In genomic region chr4:133449726-133450125, GRCm38 (mm10) we compare ENCODE assay signal across 8 mouse cellular contexts. TPM values are rescaled to one million over a fixed set of nuclear protein-coding genes. Genes with fewer than 3 reads are reported as not detected.
DNase-seq lines count a peak whose midpoint lies in the region; ATAC-seq and TF ChIP-seq lines count a peak whose summit lies in the region.

No protein-coding gene starts in this region.

- no peak overlapping the region for H3K4me3 ChIP-seq in intestine, postnatal 0 days (ENCODE audit: low read depth, low read length)

- TF ChIP-seq CTCF in intestine, postnatal 0 days (IDR thresholded peaks at IDR 0.05; ENCODE audit: low read depth) = peak; percentile 91

- peaks cover 7% of the 10 kb centered on the region; the same call in 1 of the 2 replicates for H3K4me1 ChIP-seq in intestine, postnatal 0 days (replicated peaks; ENCODE audit: control insufficient read depth, insufficient read depth, low read length)

- H3K9ac ChIP-seq in intestine, postnatal 0 days (ENCODE audit: low read depth, low read length) = no peak overlapping the region

- H3K36me3 ChIP-seq in intestine, postnatal 0 days (ENCODE audit: control insufficient read depth, insufficient read depth) = no peaks in the 10 kb centered on the region
- no peaks in the 10 kb centered on the region for H3K36me3 ChIP-seq in splenic B cell, adult 2 months (ENCODE audit: control insufficient read depth, insufficient read depth, low read length, poor library complexity, severe bottlenecking)

- 20% methylated on average over 13 of the region's 13 CpGs for whole genome bisulfite sequencing in intestine, postnatal 0 days

- ATAC-seq in intestine, postnatal 0 days = no peak
- peak; percentile 51; the same call in 1 of the 2 replicates for ATAC-seq in megakaryocyte progenitor cell, adult 5-6 weeks (replicated peaks; ENCODE audit: poor library complexity)

- H3K27ac ChIP-seq in intestine, postnatal 0 days (ENCODE audit: low read depth, low read length) = no peak overlapping the region

- no peaks in the 10 kb centered on the region for H3K9me3 ChIP-seq in intestine, postnatal 0 days (ENCODE audit: control insufficient read depth)

- H3K27me3 ChIP-seq in intestine, postnatal 0 days (replicated peaks; ENCODE audit: control insufficient read depth, insufficient read depth, low read length) = no peaks in the 10 kb centered on the region
- no peaks in the 10 kb centered on the region for H3K27me3 ChIP-seq in splenic B cell, adult 2 months (ENCODE audit: control insufficient read depth, insufficient read depth, low read length, poor library complexity, severe bottlenecking)

- 0 out of 2 replicates have a peak overlapping the region, but pooled peaks have one; percentile 25 for H3K4me2 ChIP-seq in intestine, postnatal 0 days (replicated peaks; ENCODE audit: low read depth)

- DNase-seq in adrenal gland, postnatal 10 days = peak; percentile 71
- DNase-seq in adrenal gland, postnatal 4 days (ENCODE audit: low spot score in 2 of 2) = no peak
- peak; percentile 57 for DNase-seq in ovary, postnatal 36 days (ENCODE audit: low spot score)
- DNase-seq in ovary, adult 18-20 months (ENCODE audit: low spot score) = no peak
- peak; percentile 71 for DNase-seq in embryo, embryonic 9.5 days (ENCODE audit: extremely low spot score)
- peak; percentile 75 for DNase-seq in splenic B cell, adult 2 months (ENCODE audit: low read depth, low spot score)

RNA-seq across cellular contexts. Expression of gene Tent5b, which starts 30.2 kb away (rescaled TPM):
- 1 to 10 TPM in 1 of 2 experiments, under 1 TPM in 1; 0.58 to 1.2 TPM for total RNA-seq in adrenal gland, postnatal 10 days (2021)
- under 1 TPM; 0.73 to 0.78 TPM for total RNA-seq in adrenal gland, postnatal 4 days (2021)
- 1.3 and 1.8 TPM in 2 replicates for polyA plus RNA-seq in intestine, postnatal 0 days (2015; fragmentation: Nextera tagmentation; extraction: Ambion mirVana)
- total RNA-seq in megakaryocyte progenitor cell, adult 5-6 weeks (2015) = 0.15 TPM in 1 of 2 replicates, not detected in the other
- not detected in 2 replicates for total RNA-seq in megakaryocyte progenitor cell, adult 5-6 weeks (2017)

RNA-seq across cellular contexts. Expression of gene Trnp1, which starts 48.6 kb away (rescaled TPM):
- 1 to 10 TPM; 6.2 to 9.3 TPM for total RNA-seq in adrenal gland, postnatal 10 days (2021)
- total RNA-seq in adrenal gland, postnatal 4 days (2021) = 1 to 10 TPM; 6.9 to 8.0 TPM
- 2.5 and 2.9 TPM in 2 replicates for polyA plus RNA-seq in intestine, postnatal 0 days (2015; fragmentation: Nextera tagmentation; extraction: Ambion mirVana)
- not detected in 2 replicates for total RNA-seq in megakaryocyte progenitor cell, adult 5-6 weeks (2015)
- not detected in 2 replicates for total RNA-seq in megakaryocyte progenitor cell, adult 5-6 weeks (2017)

Comparison
In these comparisons a context has a peak if more than half of its experiments do, and no peak if none do; other contexts are left out.
1. DNase-seq: peak in adrenal gland, postnatal 10 days (single experiment), ovary, postnatal 36 days (single experiment), embryo, embryonic 9.5 days (single experiment) and splenic B cell, adult 2 months (single experiment); none in adrenal gland, postnatal 4 days (0 of 2) and ovary, adult 18-20 months (single experiment).
2. RNA of gene Trnp1, which starts 48.6 kb away (total RNA-seq): 6.2 to 9.3 TPM in adrenal gland, postnatal 10 days and 6.9 to 8.0 TPM in adrenal gland, postnatal 4 days; not detected in megakaryocyte progenitor cell, adult 5-6 weeks; every median in the first group is over 4 times any median in the second.